Mouse (Mus musculus): Measurements from ENCODE around the gene Calcrl.

DNA sequence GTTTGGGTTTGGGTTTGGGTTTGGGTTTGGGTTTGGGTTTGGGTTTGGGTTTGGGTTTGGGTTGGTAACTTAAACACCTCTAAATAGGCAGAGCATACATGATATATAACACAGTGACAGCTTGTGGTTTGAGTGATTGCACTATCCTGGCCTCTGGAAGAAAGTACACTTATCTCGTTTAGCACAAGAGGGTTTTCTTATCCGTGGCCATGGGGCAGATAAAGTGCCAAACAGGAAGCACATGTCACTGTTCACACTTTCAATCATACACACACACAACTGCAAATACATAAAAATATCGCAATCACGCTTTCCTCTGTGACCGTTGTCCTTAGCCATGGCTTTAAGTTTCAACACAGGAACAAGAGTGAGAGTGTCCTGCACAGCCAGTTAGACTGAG is 56.0 kb downstream of the Calcrl start:
- TF ChIP-seq CTCF (IDR thresholded peaks at IDR 0.05; ENCODE audit: borderline replicate concordance, insufficient read depth, low read depth, low read length): no peak
- no peak for TF ChIP-seq POLR2A (IDR thresholded peaks at IDR 0.05; ENCODE audit: borderline replicate concordance, insufficient read depth, low read length)
